Mouse (Mus musculus): ENCODE results near the gene Bcam.

The Bcam gene

GRCm38 (mm10) chr7:19789904-19790347, 19.1 kb upstream of the Bcam start:
- intact Hi-C loops (cut with DNase I), result loop anchor here (2.0 kb wide), 1 partner anchor 35 kb away; no protein-coding TSS in a partner anchor

GRCm38 (mm10) chr7:19785874-19786458, 15.2 kb upstream of the Bcam start:
- intact Hi-C loops (cut with DNase I), result no loop called here

- intact Hi-C loops (cut with DNase I), result no loop called here
Measured at GRCm38 (mm10) chr7:19784764-19785535, 14.1 kb upstream of the Bcam start.

- intact Hi-C loops (cut with DNase I), result loop anchor here (1.0 kb wide), 1 partner anchor 27 kb away; no protein-coding TSS in a partner anchor
Measured at GRCm38 (mm10) chr7:19783630-19784029, 12.8 kb upstream of the Bcam start.

- intact Hi-C loops (cut with DNase I), result loop anchor here (1.0 kb wide), 1 partner anchor 26 kb away; no protein-coding TSS in a partner anchor
Measured at GRCm38 (mm10) chr7:19782645-19783044, 11.8 kb upstream of the Bcam start.

- intact Hi-C loops (cut with DNase I), result no loop called here
Measured at GRCm38 (mm10) chr7:19781741-19782140, 10.9 kb upstream of the Bcam start.

- intact Hi-C loops (cut with DNase I), result no loop called here
Measured at GRCm38 (mm10) chr7:19779903-19780302, 9.1 kb upstream of the Bcam start.

- intact Hi-C loops (cut with DNase I), result no loop called here
Measured at GRCm38 (mm10) chr7:19778645-19779044, 7.8 kb upstream of the Bcam start.

GRCm38 (mm10) chr7:19777049-19777723, 6.4 kb upstream of the Bcam start:
- intact Hi-C loops (cut with DNase I), result no loop called here

GRCm38 (mm10) chr7:19771682-19772081, 866 bp upstream of the Bcam start:
- intact Hi-C loops (cut with DNase I), result no loop called here

- intact Hi-C loops (cut with DNase I), result no loop called here
Measured at GRCm38 (mm10) chr7:19770375-19770754, 451 bp downstream of the Bcam start.

- intact Hi-C loops (cut with DNase I), result no loop called here
Measured at GRCm38 (mm10) chr7:19769434-19770374, 1.1 kb downstream of the Bcam start.

- intact Hi-C loops (cut with DNase I), result no loop called here
Measured at GRCm38 (mm10) chr7:19769001-19769400, 1.8 kb downstream of the Bcam start.

GRCm38 (mm10) chr7:19768251-19768650, 2.6 kb downstream of the Bcam start:
- intact Hi-C loops (cut with DNase I), result no loop called here

GRCm38 (mm10) chr7:19764581-19764980, 6.2 kb downstream of the Bcam start:
- intact Hi-C loops (cut with DNase I), result no loop called here

GRCm38 (mm10) chr7:19763829-19764477, 6.9 kb downstream of the Bcam start:
- intact Hi-C loops (cut with DNase I), result no loop called here

GRCm38 (mm10) chr7:19762283-19762682, 8.5 kb downstream of the Bcam start:
- intact Hi-C loops (cut with DNase I), result no loop called here

GRCm38 (mm10) chr7:19760021-19760420, 10.8 kb downstream of the Bcam start:
- intact Hi-C loops (cut with DNase I), result no loop called here

GRCm38 (mm10) chr7:19758623-19759022, 12.2 kb downstream of the Bcam start:
- intact Hi-C loops (cut with DNase I), result no loop called here
